Mouse (Mus musculus) liver, embryonic 15.5 days (tissue): ENCODE data around the gene Tjp3. TPM values are rescaled to one million over a fixed set of nuclear protein-coding genes. Genes with fewer than 3 reads are reported as not detected.

Experiments
- ATAC-seq: fragments of 200-750 bp; cut with Nextera tagmentation; 2 replicates; pipeline ENCODE4 v1.8.0; 2017; ENCODE audit warnings: moderate number of reproducible peaks, mild to moderate bottlenecking, moderate library complexity; ENCODE audit not compliant: insufficient read depth
- H3K27ac ChIP-seq: fragments of 300-500 bp; sonication (generic); replicated peaks from 2 replicates; pipeline ENCODE4 v1.5.1; 2015; ENCODE audit warnings: mild to moderate bottlenecking, inconsistent platforms
- H3K27me3 ChIP-seq: fragments of 300-500 bp; sonication (generic); 2 replicates; pipeline ENCODE4 v1.6.1; 2015; ENCODE audit warnings: mild to moderate bottlenecking, inconsistent platforms
- H3K36me3 ChIP-seq: fragments of 300-500 bp; sonication (generic); replicated peaks from 2 replicates; pipeline ENCODE4 v1.6.1; 2015; ENCODE audit warnings: moderate library complexity, mild to moderate bottlenecking, inconsistent platforms
- H3K4me1 ChIP-seq: fragments of 300-500 bp; sonication (generic); replicated peaks from 2 replicates; pipeline ENCODE4 v1.6.1; 2015; ENCODE audit warnings: inconsistent platforms
- H3K4me2 ChIP-seq: fragments of 300-500 bp; sonication (generic); 2 replicates; pipeline ENCODE4 v1.6.1; 2015; ENCODE audit warnings: moderate library complexity, mild to moderate bottlenecking, inconsistent platforms
- H3K4me3 ChIP-seq: fragments of 300-500 bp; sonication (generic); replicated peaks from 2 replicates; pipeline ENCODE4 v1.5.1; 2015; ENCODE audit warnings: mild to moderate bottlenecking, inconsistent platforms
- H3K9ac ChIP-seq: fragments of 300-500 bp; sonication (generic); 2 replicates; pipeline ENCODE4 v1.6.1; 2015; ENCODE audit warnings: moderate library complexity, mild to moderate bottlenecking, inconsistent platforms
- H3K9me3 ChIP-seq: fragments of 300-500 bp; sonication (generic); replicated peaks from 2 replicates; pipeline ENCODE4 v1.6.1; 2016; ENCODE audit warnings: inconsistent platforms
- WGBS: fragments of 180-500 bp; shearing (Covaris S2); methylation state at CpG from one replicate; pipeline ENCODE4 v1.1.7; 2015; ENCODE audit warnings: mixed read lengths; ENCODE audit not compliant: insufficient replicate concordance; 5-methylcytosine and 5-hydroxymethylcytosine counted together
- polyA plus RNA-seq: library from polyadenylated mRNA; unstranded; fragments of >200 nt; fragmentation: Nextera tagmentation; extraction: Ambion mirVana; gene quantifications from 2 replicates; pipeline ENCODE4 v1.2.1, GENCODE M21; 2015

The Tjp3 gene
- polyA plus RNA-seq, 1 experiment from 2014 or later: 0.93 TPM

DNA sequence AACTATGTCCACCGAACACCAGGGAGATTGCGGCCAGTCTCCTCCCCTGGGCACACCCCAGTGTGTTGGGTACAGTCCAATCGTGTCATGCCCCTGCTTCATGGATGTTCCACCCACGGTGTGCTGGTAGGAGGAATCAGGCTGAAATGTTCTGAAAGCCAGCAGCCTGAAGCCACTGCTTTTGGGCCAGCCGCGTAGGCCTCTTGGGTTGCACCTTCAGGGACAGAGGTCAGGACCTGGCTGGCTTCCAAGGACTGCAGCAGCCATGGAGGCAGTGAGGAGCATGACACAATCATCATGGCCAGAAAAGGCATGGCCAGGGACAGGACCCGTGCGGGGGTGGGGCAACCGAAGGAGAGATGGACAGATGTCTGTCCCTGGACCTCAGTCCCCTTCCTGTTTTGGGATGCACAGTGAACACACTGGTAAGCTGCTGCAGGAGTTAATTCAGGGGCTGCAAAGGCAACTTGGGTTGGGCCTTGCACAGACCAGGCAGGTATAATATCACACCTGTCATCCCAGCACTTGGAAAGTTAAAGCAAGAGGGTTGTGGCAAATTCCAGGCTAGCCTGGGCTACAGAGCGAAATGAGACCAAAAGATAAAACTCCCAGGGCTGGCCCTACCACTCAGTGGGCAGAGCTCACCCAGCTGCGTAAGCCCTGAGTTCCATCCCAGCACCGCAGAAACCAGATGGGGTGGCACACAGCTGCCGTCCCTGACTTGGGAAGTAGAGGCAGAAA lies 27.4 kb upstream of the Tjp3 start:
- H3K4me1 ChIP-seq: peaks cover 63% of the 10 kb centered on the region
- WGBS: 79% methylated on average over 13 of the region's 13 CpGs

GRCm38 (mm10) chr10:81317273-81317672 lies 25.9 kb upstream of the Tjp3 start:
- WGBS: 27% methylated on average over 20 of the region's 20 CpGs
- peak overlapping the region; percentile 68 for H3K4me2 ChIP-seq
- peak overlapping the region; percentile 49; the same call in 1 of the 2 replicates for H3K9ac ChIP-seq
- no peaks in the 10 kb centered on the region for H3K9me3 ChIP-seq
- ATAC-seq: no peak
- H3K4me3 ChIP-seq: peak overlapping the region; percentile 33; the same call in 1 of the 2 replicates
- H3K4me1 ChIP-seq: peaks cover 54% of the 10 kb centered on the region
- peaks cover 53% of the 10 kb centered on the region for H3K36me3 ChIP-seq
- H3K27me3 ChIP-seq: no peaks in the 10 kb centered on the region
- no peak overlapping the region for H3K27ac ChIP-seq

More for the DNA sequence above, 27.4 kb upstream of the Tjp3 start:
- Histone ChIP-seq H3K4me2 (peak overlapping the region; percentile 87), H3K27me3 (no peaks in the 10 kb centered on the region), H3K36me3 (peaks cover 53% of the 10 kb centered on the region), H3K9ac (no peak overlapping the region), H3K4me3 (no peak overlapping the region), H3K27ac (peak overlapping the region; percentile 92), H3K9me3 (no peaks in the 10 kb centered on the region)
- no peak for ATAC-seq

GRCm38 (mm10) chr10:81316338-81317060 lies 25.1 kb upstream of the Tjp3 start:
- Histone ChIP-seq H3K36me3 (peaks cover 58% of the 10 kb centered on the region), H3K27ac (no peak overlapping the region), H3K4me3 (peak overlapping the region; percentile 33; the same call in 1 of the 2 replicates), H3K4me1 (peaks cover 47% of the 10 kb centered on the region), H3K9me3 (no peaks in the 10 kb centered on the region), H3K4me2 (peak overlapping the region; percentile 68), H3K9ac (peak overlapping the region; percentile 49; the same call in 1 of the 2 replicates), H3K27me3 (no peaks in the 10 kb centered on the region)
- ATAC-seq: no peak
- 59% methylated on average over 16 of the region's 16 CpGs for WGBS

DNA sequence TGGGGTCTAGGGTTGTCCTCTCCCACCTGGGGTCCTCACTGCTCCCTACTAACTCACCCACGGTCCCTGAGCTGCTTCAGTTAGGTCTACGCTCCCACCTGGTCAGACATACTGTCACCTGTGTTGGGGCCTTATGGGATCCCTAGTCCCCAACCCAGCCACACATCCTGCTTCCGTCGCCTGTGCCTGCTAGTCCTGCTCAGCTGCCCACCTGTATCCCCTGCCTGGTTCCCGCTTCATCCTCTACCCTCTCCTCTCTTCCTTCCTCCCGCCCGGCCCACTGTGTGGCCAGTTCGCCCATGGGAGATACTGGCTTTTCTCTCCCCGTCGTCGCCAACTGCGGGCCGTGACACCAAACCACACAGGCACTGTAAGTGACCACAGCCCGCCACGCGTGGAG lies 24.2 kb upstream of the Tjp3 start:
- Histone ChIP-seq H3K4me3 (no peak overlapping the region), H3K4me2 (no peak overlapping the region), H3K27ac (no peak overlapping the region), H3K4me1 (peaks cover 46% of the 10 kb centered on the region), H3K36me3 (peaks cover 67% of the 10 kb centered on the region), H3K9ac (no peak overlapping the region), H3K27me3 (no peaks in the 10 kb centered on the region), H3K9me3 (no peaks in the 10 kb centered on the region)
- no peak for ATAC-seq
- 84% methylated on average over 16 of the region's 16 CpGs for WGBS

- H3K9ac ChIP-seq: no peak overlapping the region
- peaks cover 81% of the 10 kb centered on the region for H3K36me3 ChIP-seq
Observed at GRCm38 (mm10) chr10:81314201-81314600, 22.8 kb upstream of the Tjp3 start.

GRCm38 (mm10) chr10:81313581-81313980 lies 22.2 kb upstream of the Tjp3 start:
- no peak for ATAC-seq
- H3K4me2 ChIP-seq: no peak overlapping the region
- no peaks in the 10 kb centered on the region for H3K27me3 ChIP-seq
- H3K9ac ChIP-seq: no peak overlapping the region; the same call in 1 of the 2 replicates
- no peaks in the 10 kb centered on the region for H3K9me3 ChIP-seq
- peaks cover 87% of the 10 kb centered on the region for H3K36me3 ChIP-seq
- H3K4me1 ChIP-seq: peaks cover 30% of the 10 kb centered on the region
- no peak overlapping the region for H3K4me3 ChIP-seq
- 85% methylated on average over 13 of the region's 13 CpGs for WGBS
- no peak overlapping the region for H3K27ac ChIP-seq

More at GRCm38 (mm10) chr10:81314201-81314600, 22.8 kb upstream of the Tjp3 start:
- 68% methylated on average over 7 of the region's 7 CpGs for WGBS
- Histone ChIP-seq H3K4me2 (no peak overlapping the region), H3K4me3 (no peak overlapping the region), H3K4me1 (peaks cover 37% of the 10 kb centered on the region), H3K27ac (no peak overlapping the region), H3K27me3 (no peaks in the 10 kb centered on the region), H3K9me3 (no peaks in the 10 kb centered on the region)
- ATAC-seq: no peak

DNA sequence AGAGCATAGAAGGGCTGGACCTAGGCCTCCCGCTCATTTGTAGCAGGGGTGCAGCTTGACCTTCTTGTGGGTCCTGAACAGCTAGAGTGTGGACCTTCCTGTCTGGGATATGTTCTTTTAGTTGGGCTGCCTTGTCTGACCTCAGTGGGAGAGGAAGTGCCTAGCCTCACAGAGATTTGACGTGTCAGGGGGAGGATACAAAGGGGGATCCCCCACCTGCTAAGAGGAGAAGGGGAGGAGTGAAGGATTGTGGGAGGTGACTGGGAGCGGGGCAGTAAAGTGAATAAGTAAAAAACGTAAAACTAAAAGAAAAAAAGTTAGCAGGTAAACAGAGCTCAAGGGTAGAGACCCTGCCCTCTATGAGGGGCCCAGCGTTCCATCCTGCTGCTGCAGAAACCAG lies 18.2 kb upstream of the Tjp3 start:
- no peaks in the 10 kb centered on the region for H3K27me3 ChIP-seq
- H3K27ac ChIP-seq: no peak overlapping the region
- no peak overlapping the region for H3K4me2 ChIP-seq
- no peak overlapping the region for H3K4me3 ChIP-seq
- peaks cover 6% of the 10 kb centered on the region for H3K4me1 ChIP-seq
- H3K9me3 ChIP-seq: no peaks in the 10 kb centered on the region
- no peak for ATAC-seq
- H3K36me3 ChIP-seq: peaks cover 90% of the 10 kb centered on the region
- 71% methylated on average over 5 of the region's 5 CpGs for WGBS
- no peak overlapping the region for H3K9ac ChIP-seq

DNA sequence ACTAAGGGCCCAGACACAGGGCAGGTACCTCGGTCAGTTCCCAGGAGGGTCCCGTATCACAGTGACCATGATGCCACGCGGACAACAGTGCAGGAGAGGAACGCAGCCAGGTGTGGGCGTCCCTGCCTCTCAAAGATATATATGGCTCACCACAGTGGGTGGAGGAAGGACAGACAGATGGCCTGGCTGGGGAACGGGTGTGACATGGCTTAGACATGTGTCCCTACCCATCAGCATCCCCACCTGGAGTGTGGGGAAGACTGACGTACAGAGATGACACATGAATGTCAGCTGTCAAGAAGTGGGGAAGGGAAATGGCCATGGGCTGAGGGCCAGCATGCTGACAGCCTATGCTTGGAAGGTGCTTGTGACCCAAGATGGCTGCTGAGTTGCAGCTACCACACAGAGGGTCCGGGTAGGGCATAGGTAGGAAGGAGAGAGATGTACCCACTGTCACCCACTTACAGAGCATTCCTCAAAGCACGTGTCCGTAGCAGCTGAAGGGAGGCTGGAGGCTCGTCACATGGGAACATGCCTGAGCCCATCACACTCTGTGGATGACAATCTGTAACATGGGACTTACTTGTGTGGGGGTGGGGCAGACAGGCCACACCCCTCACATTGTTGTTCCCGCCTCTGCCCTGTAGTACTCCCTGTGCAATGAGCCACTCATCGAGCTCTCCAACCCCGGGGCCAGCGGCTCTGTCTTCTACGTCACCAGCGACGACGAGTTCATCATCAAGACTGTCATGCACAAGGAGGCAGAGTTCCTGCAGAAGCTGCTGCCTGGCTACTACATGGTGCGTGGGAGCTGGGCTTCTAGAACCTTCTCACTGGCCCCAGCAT lies 15.7 kb upstream of the Tjp3 start:
- 79% methylated on average over 21 of the region's 21 CpGs for WGBS
- Histone ChIP-seq H3K27ac (no peak overlapping the region), H3K4me3 (no peak overlapping the region), H3K27me3 (no peaks in the 10 kb centered on the region), H3K4me2 (no peak overlapping the region), H3K9me3 (no peaks in the 10 kb centered on the region), H3K4me1 (peaks cover 31% of the 10 kb centered on the region), H3K9ac (no peak overlapping the region), H3K36me3 (peaks cover 65% of the 10 kb centered on the region)
- ATAC-seq: no peak

GRCm38 (mm10) chr10:81306173-81306668 lies 14.8 kb upstream of the Tjp3 start:
- H3K9ac ChIP-seq: no peak overlapping the region
- no peaks in the 10 kb centered on the region for H3K27me3 ChIP-seq
- no peak overlapping the region for H3K4me3 ChIP-seq
- no peaks in the 10 kb centered on the region for H3K9me3 ChIP-seq
- H3K36me3 ChIP-seq: peaks cover 57% of the 10 kb centered on the region
- no peak overlapping the region for H3K27ac ChIP-seq
- no peak for ATAC-seq
- no peak overlapping the region for H3K4me2 ChIP-seq
- peaks cover 39% of the 10 kb centered on the region for H3K4me1 ChIP-seq
- WGBS: 81% methylated on average over 12 of the region's 12 CpGs

- 85% methylated on average over 14 of the region's 14 CpGs for WGBS
- H3K4me2 ChIP-seq: no peak overlapping the region
- peaks cover 51% of the 10 kb centered on the region for H3K36me3 ChIP-seq
- H3K9ac ChIP-seq: no peak overlapping the region
- peaks cover 45% of the 10 kb centered on the region for H3K4me1 ChIP-seq
- H3K27me3 ChIP-seq: no peaks in the 10 kb centered on the region
- H3K4me3 ChIP-seq: no peak overlapping the region
- no peak for ATAC-seq
- H3K27ac ChIP-seq: no peak overlapping the region
- no peaks in the 10 kb centered on the region for H3K9me3 ChIP-seq
Observed at GRCm38 (mm10) chr10:81305663-81306062, 14.3 kb upstream of the Tjp3 start.
